Mouse (Mus musculus): ENCODE measurements around the gene Cabp4. TPM values are rescaled to one million over a fixed set of nuclear protein-coding genes. Genes with fewer than 3 reads are reported as not detected.

Gene Cabp4
- 0.59 and 0.64 TPM in 2 replicates for polyA plus RNA-seq (2012; rRNA removed; ENCODE audit: low replicate concordance)

DNA sequence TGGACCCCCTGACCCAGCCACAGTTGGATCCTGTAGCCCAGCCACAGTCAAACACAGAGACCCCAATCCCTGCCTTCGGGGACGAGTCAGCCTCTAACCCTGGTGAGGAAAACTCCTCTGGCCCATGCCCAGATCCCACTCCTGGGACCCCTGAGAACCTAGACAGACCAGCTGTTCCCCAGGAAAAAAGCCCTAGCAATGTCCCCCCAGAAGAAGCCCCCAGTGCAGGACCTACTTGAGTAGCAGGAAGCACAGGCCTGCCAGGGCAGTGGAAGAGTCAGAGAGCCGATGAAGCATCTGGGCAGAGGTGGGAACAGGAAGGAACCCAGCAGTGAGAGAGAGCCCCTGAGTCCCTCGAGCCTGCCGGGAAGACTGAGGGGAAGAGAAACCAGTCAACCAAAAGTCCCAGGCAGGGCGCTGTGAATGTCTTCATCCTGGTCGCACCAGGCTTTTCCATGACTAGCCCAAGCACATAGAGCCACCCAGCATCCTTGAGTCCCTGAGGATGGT is at the start of gene Cabp4:
TSS of gene Cabp4 (minus strand) at position 275 of the 510 bp plus-strand sequence.

GRCm38 (mm10) chr19:4191528-4192250 is 47.9 kb upstream of the Cabp4 start, which contains the start of gene Ppp1ca:
Gene Ppp1ca (plus strand): TSS chr19:4192065.

GRCm38 (mm10) chr19:4190831-4191334 is 47.0 kb upstream of the Cabp4 start, which contains the start of gene Tbc1d10c:
Gene Tbc1d10c (minus strand): TSS chr19:4191284.

DNA sequence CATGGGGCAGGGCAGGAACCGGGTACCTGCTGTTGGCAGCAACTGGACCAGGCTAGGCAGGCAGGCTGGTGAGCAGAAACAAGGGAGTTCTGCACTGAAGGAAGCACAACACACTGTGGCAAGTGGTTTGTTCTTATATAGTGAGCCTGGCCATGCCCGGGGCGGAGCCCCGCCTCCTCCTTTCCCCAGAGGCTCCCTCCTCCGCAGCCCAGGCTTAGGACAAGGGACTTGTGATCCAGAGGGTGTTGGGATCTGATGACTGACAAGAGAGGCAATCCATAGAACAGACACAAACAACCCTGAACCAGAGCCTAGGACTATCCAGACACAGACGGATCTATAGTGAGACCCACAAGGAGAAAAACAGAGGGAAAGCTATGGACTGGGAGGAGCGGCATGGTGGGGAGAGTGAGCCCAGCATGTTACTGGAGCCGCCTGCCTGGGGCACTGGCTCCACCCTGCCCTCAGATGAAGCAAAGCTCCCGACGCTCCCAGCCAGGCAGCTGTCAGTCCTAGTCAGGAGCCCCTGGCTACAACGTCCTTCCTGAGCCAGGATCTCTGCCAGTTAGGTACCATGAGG is 31.6 kb upstream of the Cabp4 start, which contains the start of gene Carns1:
TSS of gene Carns1 (minus strand) at position 112 of the 580 bp plus-strand sequence.

DNA sequence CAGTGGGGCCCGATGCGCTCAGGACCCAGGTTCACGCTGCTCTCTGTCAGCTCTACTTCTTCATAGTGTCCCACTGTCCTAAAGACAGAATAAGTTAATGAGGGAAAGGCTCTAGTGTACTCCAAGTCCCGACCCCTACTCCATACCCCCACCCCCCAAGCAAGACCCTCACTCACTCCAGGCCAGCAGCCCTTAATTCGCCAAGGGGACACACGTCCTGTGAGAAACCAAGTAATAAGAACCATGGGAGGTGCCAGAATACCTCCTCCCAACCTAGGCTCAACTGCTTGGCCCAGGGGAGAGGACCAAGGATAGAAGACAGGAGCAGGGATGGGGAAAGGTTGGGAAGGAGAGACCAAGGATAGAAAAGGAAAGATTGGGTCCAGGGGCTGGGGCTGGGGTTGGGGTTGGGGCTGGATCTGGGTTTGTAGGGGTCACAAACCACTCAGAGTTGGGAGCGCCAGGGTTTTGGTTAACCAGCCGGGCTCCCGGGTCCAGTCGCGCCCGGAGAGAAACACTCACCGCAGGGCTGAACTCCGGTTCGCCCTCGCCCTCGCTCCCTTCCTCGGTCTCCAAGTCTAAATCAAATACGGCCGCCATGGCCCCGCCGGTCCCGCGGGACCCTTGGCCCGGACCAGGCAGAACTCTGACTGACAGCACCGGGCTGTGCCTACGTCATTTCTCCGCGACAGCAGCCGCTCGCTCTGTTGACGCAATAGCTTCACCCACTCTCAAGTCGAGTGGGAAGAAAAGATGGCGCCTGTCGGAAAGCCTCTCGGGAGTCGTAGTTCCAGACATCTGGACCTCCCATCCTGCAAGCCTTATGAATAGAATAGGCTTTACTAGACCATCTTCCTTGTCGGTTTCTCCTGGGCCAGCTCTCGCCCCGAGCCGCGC is 19.1 kb upstream of the Cabp4 start, which contains the start of gene Rps6kb2:
TSS of gene Rps6kb2 (minus strand) at position 709 of the 897 bp plus-strand sequence.

GRCm38 (mm10) chr19:4153232-4153654 is 9.4 kb upstream of the Cabp4 start, which contains the start of gene Ptprcap:
Gene Ptprcap (plus strand): TSS chr19:4153604.

GRCm38 (mm10) chr19:4148491-4148806 is 4.6 kb upstream of the Cabp4 start, which contains the start of gene Coro1b:
Gene Coro1b (plus strand): TSS chr19:4148619.

GRCm38 (mm10) chr19:4139446-4139845 is 4.4 kb downstream of the Cabp4 start, which contains the start of gene Gpr152:
Gene Gpr152 (plus strand): TSS chr19:4139787.

DNA sequence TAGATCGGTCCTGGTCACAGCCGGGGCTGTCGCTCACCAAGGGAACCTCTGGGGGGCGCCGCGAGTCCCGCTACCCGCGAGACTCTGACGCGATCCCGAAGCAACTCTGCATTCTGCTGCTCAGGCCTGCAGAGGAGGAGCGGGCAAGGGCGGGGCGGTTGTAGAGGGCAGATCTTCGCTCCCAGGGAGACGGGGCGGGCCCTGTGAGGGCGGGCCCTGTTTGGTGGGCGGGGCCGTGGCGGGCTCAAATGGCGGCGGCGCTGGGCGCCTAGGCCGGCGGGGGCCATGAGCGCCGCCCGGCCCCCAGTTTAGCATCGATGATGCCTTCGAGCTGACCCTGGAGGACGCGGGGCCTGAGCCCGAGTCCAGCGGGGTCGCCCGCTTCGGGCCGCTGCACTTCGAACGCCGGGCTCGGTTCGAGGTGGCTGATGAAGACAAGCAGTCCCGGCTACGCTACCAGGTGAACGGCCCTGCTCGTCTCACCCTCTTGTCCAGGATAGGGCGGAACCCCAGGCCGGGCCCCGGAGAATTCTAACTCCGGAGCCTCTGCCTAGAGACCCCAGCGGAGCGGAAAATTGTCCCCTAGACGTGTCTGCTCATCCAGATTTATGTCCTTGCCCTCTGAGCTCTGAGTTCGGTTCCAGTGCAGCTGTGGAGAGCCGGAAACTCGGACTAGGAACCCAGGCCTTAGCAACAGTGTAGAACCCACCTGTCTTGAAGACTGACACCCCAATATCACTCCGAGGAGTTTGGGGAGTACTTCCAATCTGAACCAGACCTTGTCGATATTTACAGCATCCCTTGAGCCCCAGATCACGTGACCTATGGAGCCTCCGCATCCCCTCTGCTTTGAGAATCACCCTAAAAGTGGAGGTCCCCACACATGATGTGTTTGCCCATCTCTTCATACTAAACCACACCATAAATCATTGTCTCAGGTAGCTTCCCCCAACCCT is 17.8 kb downstream of the Cabp4 start, which contains the start of gene Aip:
TSS of gene Aip (minus strand) at position 118 of the 956 bp plus-strand sequence.

DNA sequence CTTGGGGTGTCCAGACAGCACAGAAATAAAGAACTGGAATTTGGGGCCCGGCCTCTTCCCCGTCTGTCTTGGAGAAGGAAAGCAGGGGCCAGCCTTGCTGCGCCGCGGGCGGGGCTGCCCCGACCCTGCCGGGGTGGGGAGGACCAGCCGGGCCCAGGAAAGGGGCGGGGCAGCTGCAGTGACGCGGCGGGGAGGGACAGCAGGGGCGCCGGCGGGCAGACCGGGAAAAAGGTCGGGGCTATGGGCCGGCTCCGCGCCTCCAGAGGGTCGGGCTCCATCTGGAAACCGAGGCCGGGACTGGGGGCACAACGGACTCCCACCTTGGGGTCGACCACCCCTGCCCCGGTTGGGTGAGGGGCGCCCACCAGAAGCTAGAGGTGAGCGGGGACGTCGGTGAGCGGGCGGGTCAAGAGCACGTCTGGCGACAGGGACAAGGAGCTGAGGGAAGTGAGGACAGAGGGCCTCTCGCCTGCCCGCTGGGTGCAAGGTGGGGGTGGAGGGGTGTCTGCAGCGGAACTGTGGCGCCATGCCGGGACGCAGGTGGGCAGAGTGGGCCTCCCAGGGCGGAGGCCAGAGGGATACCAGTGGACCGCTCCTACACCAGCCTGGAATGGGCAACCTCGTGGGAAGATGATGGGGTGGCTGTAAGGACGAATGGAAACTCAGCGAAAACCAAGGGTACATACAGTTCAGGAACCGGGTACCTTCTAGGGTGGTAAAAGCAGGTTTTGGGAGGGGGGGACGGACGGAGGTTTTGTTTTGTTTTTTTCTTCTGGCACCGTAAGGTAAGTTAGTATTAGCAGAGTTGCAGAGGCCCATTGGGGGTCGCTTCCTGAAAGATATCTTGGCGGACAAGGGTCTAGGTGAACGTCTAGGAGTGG is 43.8 kb downstream of the Cabp4 start, which contains the start of gene Pitpnm1:
TSS of gene Pitpnm1 (plus strand) at position 162 of the 881 bp plus-strand sequence.

GRCm38 (mm10) chr19:4096642-4097440 is 47.0 kb downstream of the Cabp4 start, which contains the start of gene Cdk2ap2:
Gene Cdk2ap2 (plus strand): TSS chr19:4097182.

Other genes with a start within 250 kb of the Cabp4 start
- 152 and 212 TPM in 2 replicates for gene Tcirg1, start 236.9 kb downstream of the Cabp4 start, polyA plus RNA-seq (2012; rRNA removed; ENCODE audit: low replicate concordance)
- gene Ndufs8, start 231.3 kb downstream of the Cabp4 start, polyA plus RNA-seq (2012; rRNA removed; ENCODE audit: low replicate concordance), result 277 and 311 TPM in 2 replicates
- 11.6 and 18.9 TPM in 2 replicates for gene Aldh3b1, start 214.2 kb downstream of the Cabp4 start, polyA plus RNA-seq (2012; rRNA removed; ENCODE audit: low replicate concordance)
- 165 and 222 TPM in 2 replicates for gene Unc93b1, start 208.8 kb downstream of the Cabp4 start, polyA plus RNA-seq (2012; rRNA removed; ENCODE audit: low replicate concordance)
- 0.50 and 1.5 TPM in 2 replicates for gene Aldh3b3, start 185.4 kb downstream of the Cabp4 start, polyA plus RNA-seq (2012; rRNA removed; ENCODE audit: low replicate concordance)
- gene Aldh3b2, start 171.7 kb downstream of the Cabp4 start, polyA plus RNA-seq (2012; rRNA removed; ENCODE audit: low replicate concordance), result 23.0 and 56.2 TPM in 2 replicates
- gene Acy3, start 157.5 kb downstream of the Cabp4 start, polyA plus RNA-seq (2012; rRNA removed; ENCODE audit: low replicate concordance), result 37.6 and 75.0 TPM in 2 replicates
- not detected in 2 replicates for gene Tbx10, start 151.3 kb downstream of the Cabp4 start, polyA plus RNA-seq (2012; rRNA removed; ENCODE audit: low replicate concordance)
- gene Nudt8, start 143.5 kb downstream of the Cabp4 start, polyA plus RNA-seq (2012; rRNA removed; ENCODE audit: low replicate concordance), result 8.2 and 27.4 TPM in 2 replicates
- gene Gm49405, start 143.4 kb downstream of the Cabp4 start, polyA plus RNA-seq (2012; rRNA removed; ENCODE audit: low replicate concordance), result 0.85 and 3.3 TPM in 2 replicates
- 3.1 and 10.1 TPM in 2 replicates for gene Doc2g, start 140.7 kb downstream of the Cabp4 start, polyA plus RNA-seq (2012; rRNA removed; ENCODE audit: low replicate concordance)
- 208 and 265 TPM in 2 replicates for gene Ndufv1, start 131.2 kb downstream of the Cabp4 start, polyA plus RNA-seq (2012; rRNA removed; ENCODE audit: low replicate concordance)
- 601 and 616 TPM in 2 replicates for gene Gstp1, start 106.0 kb downstream of the Cabp4 start, polyA plus RNA-seq (2012; rRNA removed; ENCODE audit: low replicate concordance)
- gene Gstp2, start 98.0 kb downstream of the Cabp4 start, polyA plus RNA-seq (2012; rRNA removed; ENCODE audit: low replicate concordance), result 48.1 and 59.0 TPM in 2 replicates
- gene Gstp3, start 84.5 kb downstream of the Cabp4 start, polyA plus RNA-seq (2012; rRNA removed; ENCODE audit: low replicate concordance), result 2.2 and 2.5 TPM in 2 replicates
- not detected in 2 replicates for gene Cabp2, start 62.5 kb downstream of the Cabp4 start, polyA plus RNA-seq (2012; rRNA removed; ENCODE audit: low replicate concordance)
- 139 and 211 TPM in 2 replicates for gene Cdk2ap2, start 46.9 kb downstream of the Cabp4 start, polyA plus RNA-seq (2012; rRNA removed; ENCODE audit: low replicate concordance)
- gene Pitpnm1, start 44.0 kb downstream of the Cabp4 start, polyA plus RNA-seq (2012; rRNA removed; ENCODE audit: low replicate concordance), result 115 and 122 TPM in 2 replicates
- gene Aip, start 18.2 kb downstream of the Cabp4 start, polyA plus RNA-seq (2012; rRNA removed; ENCODE audit: low replicate concordance), result 127 and 158 TPM in 2 replicates
- gene Gpr152, start 4.2 kb downstream of the Cabp4 start, polyA plus RNA-seq (2012; rRNA removed; ENCODE audit: low replicate concordance), result 0.26 and 0.43 TPM in 2 replicates
- gene Coro1b, start 4.6 kb upstream of the Cabp4 start, polyA plus RNA-seq (2012; rRNA removed; ENCODE audit: low replicate concordance), result 355 and 367 TPM in 2 replicates
- 5.9 and 12.6 TPM in 2 replicates for gene Ptprcap, start 9.6 kb upstream of the Cabp4 start, polyA plus RNA-seq (2012; rRNA removed; ENCODE audit: low replicate concordance)
- gene Rps6kb2, start 19.3 kb upstream of the Cabp4 start, polyA plus RNA-seq (2012; rRNA removed; ENCODE audit: low replicate concordance), result 48.6 and 51.8 TPM in 2 replicates
- 12.9 and 15.8 TPM in 2 replicates for gene Carns1, start 31.4 kb upstream of the Cabp4 start, polyA plus RNA-seq (2012; rRNA removed; ENCODE audit: low replicate concordance)
- gene Tbc1d10c, start 47.3 kb upstream of the Cabp4 start, polyA plus RNA-seq (2012; rRNA removed; ENCODE audit: low replicate concordance), result 4.8 and 10.3 TPM in 2 replicates
- gene Ppp1ca, start 48.0 kb upstream of the Cabp4 start, polyA plus RNA-seq (2012; rRNA removed; ENCODE audit: low replicate concordance), result 495 and 521 TPM in 2 replicates
- gene Rad9a, start 57.6 kb upstream of the Cabp4 start, polyA plus RNA-seq (2012; rRNA removed; ENCODE audit: low replicate concordance), result 37.6 and 43.6 TPM in 2 replicates
- 8.6 and 37.5 TPM in 2 replicates for gene Clcf1, start 70.2 kb upstream of the Cabp4 start, polyA plus RNA-seq (2012; rRNA removed; ENCODE audit: low replicate concordance)
- gene AC109138.7, start 70.3 kb upstream of the Cabp4 start, polyA plus RNA-seq (2012; rRNA removed; ENCODE audit: low replicate concordance), result not detected in 2 replicates
- 133 and 268 TPM in 2 replicates for gene Pold4, start 87.9 kb upstream of the Cabp4 start, polyA plus RNA-seq (2012; rRNA removed; ENCODE audit: low replicate concordance)
- 50.2 and 94.5 TPM in 2 replicates for gene Ssh3, start 125.1 kb upstream of the Cabp4 start, polyA plus RNA-seq (2012; rRNA removed; ENCODE audit: low replicate concordance)
- 3.6 and 11.6 TPM in 2 replicates for gene Ankrd13d, start 139.1 kb upstream of the Cabp4 start, polyA plus RNA-seq (2012; rRNA removed; ENCODE audit: low replicate concordance)
- gene Grk2, start 162.2 kb upstream of the Cabp4 start, polyA plus RNA-seq (2012; rRNA removed; ENCODE audit: low replicate concordance), result 78.6 and 99.4 TPM in 2 replicates

Data from subcutaneous adipose tissue, adult 2 months (tissue).